Mouse (Mus musculus): Measurements from ENCODE around the gene Rhbdf1.
A peak's percentile ranks its signal among the peaks of the same experiment; 100 is the strongest.

Rhbdf1 gene

GRCm38 (mm10) chr11:32221951-32222409 lies at the start of gene Rhbdf1:
Gene Rhbdf1 (minus strand): TSS chr11:32222300.
- peak; percentile 56 for DNase-seq

GRCm38 (mm10) chr11:32271178-32271577 lies 49.1 kb upstream of the Rhbdf1 start:
- no peak for DNase-seq

- no peak for DNase-seq
Observed at GRCm38 (mm10) chr11:32268952-32269351, 46.9 kb upstream of the Rhbdf1 start.

DNA sequence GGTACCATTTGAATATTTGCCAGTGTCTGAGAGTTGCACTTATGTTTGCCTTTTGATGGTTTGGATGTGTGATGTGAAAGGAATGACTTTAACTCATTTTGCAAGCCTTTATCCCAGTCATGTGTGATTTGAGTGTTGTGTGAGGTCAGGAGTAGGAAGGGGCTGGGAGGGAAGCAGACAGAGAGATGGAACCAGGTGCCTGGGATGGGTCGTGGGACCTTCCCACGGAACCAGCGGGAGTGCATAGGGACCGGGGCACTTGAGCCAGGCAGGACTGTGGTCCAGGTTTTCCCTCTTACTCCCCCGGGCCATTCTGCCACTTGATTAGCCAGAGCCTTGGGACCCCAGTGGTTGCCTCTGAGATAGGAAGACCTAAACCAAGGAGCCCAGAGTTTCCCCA lies 45.9 kb upstream of the Rhbdf1 start:
- peak; percentile 40 for DNase-seq

GRCm38 (mm10) chr11:32267188-32267884 lies 45.2 kb upstream of the Rhbdf1 start, which contains the start of gene Nprl3:
Gene Nprl3 (minus strand): TSS chr11:32267707.
- DNase-seq = peak; percentile 95

DNA sequence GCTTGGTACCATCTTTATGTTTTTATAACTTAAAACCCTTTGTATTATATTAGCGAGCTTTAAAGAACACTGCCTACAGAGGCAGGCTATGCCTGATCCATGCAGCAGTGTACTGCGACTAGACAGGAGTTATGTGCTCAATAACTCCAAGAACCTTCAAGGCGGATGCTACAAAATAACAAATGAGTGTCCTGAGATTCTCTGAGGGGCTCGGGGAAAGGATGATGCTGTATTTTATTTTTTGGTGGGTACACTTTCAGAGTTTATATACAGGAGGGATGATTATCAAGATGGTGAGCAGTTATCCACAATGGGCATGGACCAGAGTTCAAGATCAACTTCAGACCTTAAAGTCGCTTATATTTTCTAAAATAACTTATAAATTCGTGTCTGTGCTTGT lies 44.7 kb upstream of the Rhbdf1 start:
- no peak for DNase-seq

- DNase-seq = peak; percentile 18
Observed at GRCm38 (mm10) chr11:32266194-32266593, 44.1 kb upstream of the Rhbdf1 start.

DNA sequence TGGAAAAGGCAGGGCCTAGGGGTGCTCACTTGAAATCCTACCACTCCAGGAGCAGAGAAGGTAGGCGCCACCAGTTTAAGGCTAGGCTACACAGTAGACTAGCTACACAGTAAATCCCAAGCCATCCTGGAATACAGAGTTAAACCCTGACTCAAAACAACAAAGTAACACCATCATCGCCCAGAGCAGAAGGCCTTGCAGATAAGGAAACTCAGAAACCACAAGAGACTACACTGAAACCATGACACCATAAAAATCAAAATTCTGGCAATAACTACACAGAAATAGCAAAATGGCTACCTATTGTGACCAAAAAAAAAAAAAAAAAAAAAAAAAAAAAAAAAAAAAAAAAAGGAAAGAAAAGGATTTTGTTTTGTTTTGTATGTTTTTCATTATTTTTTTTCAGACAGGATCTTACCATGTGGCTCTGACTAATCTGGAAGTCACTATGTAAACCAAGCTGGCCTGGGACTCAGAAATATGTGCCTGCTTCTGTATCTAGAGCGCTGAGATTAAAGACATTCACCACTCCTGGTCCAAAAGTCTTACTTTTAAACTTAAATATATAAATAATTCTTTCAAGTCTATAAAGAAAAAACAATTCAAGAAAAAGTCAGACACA lies 43.1 kb upstream of the Rhbdf1 start:
- DNase-seq = no peak

DNA sequence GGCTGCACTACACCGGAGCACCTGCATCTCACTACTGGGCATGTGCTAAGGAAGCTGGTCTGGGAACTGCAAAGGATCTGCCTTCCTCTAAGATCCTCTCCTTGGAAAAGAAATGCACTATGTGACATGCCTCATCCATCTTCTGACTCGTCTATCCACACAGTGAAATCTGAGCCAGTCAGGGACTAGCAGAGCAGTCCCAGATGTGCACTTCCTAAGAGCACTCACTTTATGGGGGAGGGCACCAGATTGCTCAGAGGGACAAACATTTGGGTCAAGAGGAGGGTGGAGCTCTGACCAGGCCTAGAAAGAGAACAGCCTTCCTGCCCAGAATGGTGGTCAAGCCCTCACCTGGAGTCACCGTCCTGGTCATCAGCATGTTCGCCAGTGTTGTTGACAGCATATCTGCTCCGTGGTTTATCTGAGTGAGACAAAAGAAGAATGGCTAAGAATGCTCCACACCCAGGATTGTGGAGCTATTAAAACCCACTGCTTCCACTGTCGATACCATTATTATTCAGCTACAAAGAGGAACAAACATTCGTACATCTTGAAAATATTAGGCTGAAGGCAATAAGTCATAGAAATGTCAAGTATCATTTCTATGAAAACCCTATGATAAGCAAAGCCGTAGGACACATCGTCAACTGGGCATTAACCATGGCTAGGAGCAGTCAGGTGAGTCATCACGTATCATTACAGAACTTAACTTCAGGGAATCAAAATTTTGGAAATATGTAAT lies 40.7 kb upstream of the Rhbdf1 start:
- DNase-seq = no peak

- DNase-seq = no peak
Observed at GRCm38 (mm10) chr11:32256566-32256965, 34.5 kb upstream of the Rhbdf1 start.

DNA sequence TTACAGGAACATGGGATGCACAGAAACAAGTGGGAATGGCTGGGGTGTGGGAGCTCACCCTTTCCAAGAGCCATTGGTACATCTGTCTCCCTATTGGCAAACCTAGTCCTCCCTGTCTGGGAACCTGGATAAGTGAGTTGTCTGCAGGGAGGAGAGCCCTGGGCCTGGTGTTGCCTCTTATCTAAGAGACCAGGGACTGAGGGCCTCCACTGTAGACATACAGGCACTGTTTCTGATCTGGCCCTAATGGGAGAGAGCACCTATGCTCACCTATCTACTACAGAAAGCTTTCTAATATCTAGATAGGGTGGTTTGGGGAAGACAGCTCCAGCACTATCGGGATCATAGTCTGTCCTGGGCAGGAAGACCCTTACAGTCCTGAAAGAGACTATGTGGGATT lies 34.0 kb upstream of the Rhbdf1 start:
- DNase-seq = no peak

GRCm38 (mm10) chr11:32253121-32253520 lies 31.0 kb upstream of the Rhbdf1 start:
- peak; percentile 52 for DNase-seq

GRCm38 (mm10) chr11:32250880-32251763 lies 29.0 kb upstream of the Rhbdf1 start:
- no peak for DNase-seq

DNA sequence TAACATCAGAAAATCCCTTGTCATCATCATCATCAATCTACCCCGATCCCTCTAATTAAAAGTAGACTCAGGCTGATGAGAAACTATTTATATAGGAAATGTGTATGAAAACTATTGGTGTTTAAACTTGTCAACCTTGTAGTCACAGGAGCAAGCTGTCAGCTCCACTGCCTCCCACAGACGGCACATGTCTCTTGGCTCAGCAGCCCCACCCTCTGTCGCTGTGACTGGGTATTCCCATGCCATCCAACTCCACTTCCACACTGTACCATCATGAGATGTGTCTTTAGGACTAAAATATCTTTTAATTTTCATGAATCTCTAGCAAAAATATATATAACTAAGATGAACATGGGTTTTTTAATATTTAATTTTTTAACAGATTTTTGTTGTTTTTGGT lies 26.2 kb upstream of the Rhbdf1 start:
- DNase-seq = no peak

- DNase-seq = no peak
Observed at GRCm38 (mm10) chr11:32247068-32247467, 25.0 kb upstream of the Rhbdf1 start.

DNA sequence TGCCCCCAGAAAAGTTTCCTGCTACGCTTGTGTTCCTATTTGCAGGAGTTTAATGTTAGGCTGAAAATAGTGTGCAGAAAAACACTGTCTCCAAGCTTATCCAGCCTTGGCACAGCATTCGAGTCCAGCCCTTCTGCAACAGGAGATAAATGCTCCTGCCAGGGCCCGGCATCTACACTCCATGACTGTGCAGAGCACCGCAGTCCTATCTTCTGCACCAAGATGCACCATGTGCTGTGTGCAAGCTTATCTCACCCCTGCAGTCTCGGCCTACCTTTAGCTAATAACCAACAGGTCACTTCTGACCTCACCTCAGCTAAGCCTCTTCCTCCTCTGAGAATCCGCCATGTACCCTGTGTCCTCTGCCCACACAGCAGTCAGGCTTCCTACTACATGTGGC lies 23.5 kb upstream of the Rhbdf1 start:
- no peak for DNase-seq

DNA sequence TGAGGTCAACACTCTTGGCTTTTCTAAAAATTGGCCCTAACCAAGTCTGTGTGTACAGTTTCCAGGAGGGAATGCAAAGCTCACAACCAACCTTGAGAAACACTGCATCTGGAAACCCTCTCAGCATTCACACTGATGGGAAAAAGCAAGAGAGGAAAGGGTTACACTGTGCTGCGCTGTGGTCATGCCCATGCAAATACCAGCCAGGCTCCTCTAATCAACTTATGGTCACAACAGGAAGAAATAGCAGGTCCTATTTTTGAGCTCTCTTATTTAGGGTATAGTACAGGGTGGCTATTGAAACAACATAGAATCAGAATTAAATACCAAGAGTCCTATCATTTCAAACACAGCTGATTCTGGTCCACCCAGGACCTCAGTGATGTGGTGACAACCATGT lies 22.5 kb upstream of the Rhbdf1 start:
- DNase-seq = no peak

- DNase-seq = no peak
Observed at GRCm38 (mm10) chr11:32244064-32244463, 22.0 kb upstream of the Rhbdf1 start.

- DNase-seq = no peak
Observed at GRCm38 (mm10) chr11:32243205-32243955, 21.3 kb upstream of the Rhbdf1 start.

DNA sequence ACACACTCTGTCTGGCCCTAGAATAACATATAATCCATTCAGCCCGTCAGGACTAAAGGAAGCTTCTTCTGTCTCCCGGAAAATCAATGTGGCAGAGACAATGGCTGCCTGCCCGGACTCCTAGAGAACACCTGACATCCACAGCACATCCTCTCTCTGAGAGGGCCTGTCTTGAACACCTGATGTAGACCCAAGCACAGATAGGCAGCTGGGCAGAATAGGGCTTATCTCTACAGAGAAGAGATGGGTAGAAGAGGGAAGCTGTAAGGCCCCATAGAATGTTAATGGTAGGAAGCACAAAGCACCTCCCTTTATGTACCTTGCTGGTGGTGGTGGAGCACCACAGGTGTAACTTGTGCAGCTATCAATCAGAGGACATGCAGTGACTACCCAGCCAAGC lies 20.1 kb upstream of the Rhbdf1 start:
- no peak for DNase-seq

GRCm38 (mm10) chr11:32241391-32241790 lies 19.3 kb upstream of the Rhbdf1 start:
- DNase-seq = no peak

Data from cerebellum, adult 9-11 months (tissue).